In genomic region chr17:84421042-84421441, GRCm38 (mm10) we compare ENCODE assay signal across 10 mouse cellular contexts. TPM values are rescaled to one million over a fixed set of nuclear protein-coding genes. Genes with fewer than 3 reads are reported as not detected.
DNase-seq lines count a peak whose midpoint lies in the region; ATAC-seq and TF ChIP-seq lines count a peak whose summit lies in the region.
"Had no signal": no experiment of that assay in that cellular context is flagged by ENCODE, and none has a peak within 500 bp of the region (broad histone marks: within the 10 kb centered on the region; RNA-seq: fewer than 3 reads in every experiment).

No protein-coding gene starts in this region.

- CTCF ChIA-PET in Patski (lab: Charles Lee): interaction anchor here (1.0 to 2.5 kb wide), 4 partner anchors 9 to 519 kb away, joined by 3 to 10 read pairs (median 6); no protein-coding TSS in a partner anchor

- no peak for ATAC-seq in kidney, embryonic 16.5 days (ENCODE audit: low FRiP score, low TSS enrichment)
- ATAC-seq in Patski: no peak
- ATAC-seq in lung, embryonic 16.5 days (ENCODE audit: low read depth): no peak

- H3K79me2 ChIP-seq in CH12.LX (replicated peaks; ENCODE audit: control insufficient read depth, extremely low read depth, insufficient read depth, poor library complexity, severe bottlenecking): peaks cover 2% of the 10 kb centered on the region

- WGBS in kidney, embryonic 16.5 days: 95% methylated on average over 4 of the region's 4 CpGs
- 72% methylated on average over 4 of the region's 4 CpGs for WGBS in lung, embryonic 16.5 days
- 92% methylated on average over 4 of the region's 4 CpGs for WGBS in heart, embryonic 10.5 days

- peak; percentile 38 for TF ChIP-seq RAD21 in CH12.LX (IDR thresholded peaks at IDR 0.05; ENCODE audit: low read depth, low read length)

- dilution Hi-C loops in CH12.LX (cut with MboI; ENCODE audit: extremely low pct_ligation_motif_present, extremely low pct_unique_long_range_greater_than_20kb, low sequenced_read_pairs): no loop called here

- no peak for TF ChIP-seq POLR2A in CH12.LX (IDR thresholded peaks at IDR 0.05; ENCODE audit: low read depth, low read length)

- POLR2A ChIA-PET in Patski (lab: Charles Lee): no interaction called here

- TF ChIP-seq EP300 in CH12.LX (IDR thresholded peaks at IDR 0.05; ENCODE audit: low read length): no peak

- peak in 1 of 2 experiments; percentile 44; a peak in 2 of 4 replicates for TF ChIP-seq CTCF in CH12.LX (conservative IDR thresholded peaks at IDR 0.05 in 1 of 2, IDR thresholded peaks at IDR 0.05 in 1 of 2; ENCODE audit: low read depth in 2 of 2, low read length in 2 of 2)
- peak; percentile 76 for TF ChIP-seq CTCF in Patski (IDR thresholded peaks at IDR 0.05)

- DNase-seq in kidney, adult 11 months: no peak
- DNase-seq in CH12.LX (ENCODE audit: extremely low read depth) (no peak), Patski (ENCODE audit: low read depth, low spot score) (no peak)
- no peak for DNase-seq in spleen, adult 18-20 months
- DNase-seq in left cerebral cortex, adult 11 months (ENCODE audit: low spot score): no peak
- no peak for DNase-seq in heart, embryonic 10.5 days (ENCODE audit: low spot score)
- DNase-seq: cerebellum, adult 11 months had no signal

- H3K4me3 ChIP-seq in kidney, embryonic 16.5 days (ENCODE audit: low read length): no peak overlapping the region
- no peak overlapping the region for H3K4me3 ChIP-seq in CH12.LX (replicated peaks in 1 of 3; ENCODE audit: low read depth in 2 of 3, low read length in 2 of 3, poor library complexity in 1 of 3)
- no peak overlapping the region for H3K4me3 ChIP-seq in lung, embryonic 16.5 days (ENCODE audit: low read length)
- no peak overlapping the region for H3K4me3 ChIP-seq in heart, embryonic 10.5 days
- H3K4me3 ChIP-seq: hindbrain, embryonic 13.5 days had no signal

- no peak overlapping the region for H3K4me2 ChIP-seq in kidney, embryonic 16.5 days (replicated peaks; ENCODE audit: low read depth, low read length)
- H3K4me2 ChIP-seq in CH12.LX (ENCODE audit: insufficient read depth, low read depth, poor library complexity, severe bottlenecking): no peak overlapping the region
- H3K4me2 ChIP-seq in lung, embryonic 16.5 days (ENCODE audit: low read depth, low read length): no peak overlapping the region
- H3K4me2 ChIP-seq: hindbrain, embryonic 13.5 days had no signal

- in situ Hi-C loops in CH12.LX (cut with MboI; ENCODE audit: low pct_ligation_motif_present, low pct_unique_long_range_greater_than_20kb, low sequenced_read_pairs) (no loop called here), Patski (cut with MboI; ENCODE audit: low pct_unique_long_range_greater_than_20kb) (no loop called here)

- peaks cover 9% of the 10 kb centered on the region; the same call in 1 of the 2 replicates for H3K4me1 ChIP-seq in kidney, embryonic 16.5 days (ENCODE audit: insufficient read depth, low read length)
- peaks cover 7 to 55% of the 10 kb centered on the region in 2 experiments; a peak in 3 of 4 replicates for H3K4me1 ChIP-seq in CH12.LX (ENCODE audit: control insufficient read depth in 1 of 2, insufficient read depth in 2 of 2)
- peaks cover 9% of the 10 kb centered on the region for H3K4me1 ChIP-seq in lung, embryonic 16.5 days (replicated peaks; ENCODE audit: control insufficient read depth, insufficient read depth, low read length)
- H3K4me1 ChIP-seq in heart, embryonic 10.5 days: peaks cover 18% of the 10 kb centered on the region
- H3K4me1 ChIP-seq: hindbrain, embryonic 13.5 days had no signal

- H3K9ac ChIP-seq in kidney, embryonic 16.5 days (replicated peaks; ENCODE audit: low read length): no peak overlapping the region
- H3K9ac ChIP-seq in CH12.LX (ENCODE audit: insufficient read depth, low read depth): no peak overlapping the region
- no peak overlapping the region for H3K9ac ChIP-seq in lung, embryonic 16.5 days (ENCODE audit: low read length)
- H3K9ac ChIP-seq: hindbrain, embryonic 13.5 days had no signal

- H3K9me3 ChIP-seq in kidney, embryonic 16.5 days (ENCODE audit: low read length): no peaks in the 10 kb centered on the region
- no peaks in the 10 kb centered on the region for H3K9me3 ChIP-seq in CH12.LX (replicated peaks; ENCODE audit: low read length)
- H3K9me3 ChIP-seq in lung, embryonic 16.5 days (ENCODE audit: control insufficient read depth, low read length): no peaks in the 10 kb centered on the region
- H3K9me3 ChIP-seq in heart, embryonic 10.5 days: no peaks in the 10 kb centered on the region
- H3K9me3 ChIP-seq: hindbrain, embryonic 13.5 days had no signal

- H3K27me3 ChIP-seq in kidney, embryonic 16.5 days (ENCODE audit: insufficient read depth, low read length): no peaks in the 10 kb centered on the region
- H3K27me3 ChIP-seq in CH12.LX (replicated peaks): no peaks in the 10 kb centered on the region
- no peaks in the 10 kb centered on the region for H3K27me3 ChIP-seq in Patski
- H3K27me3 ChIP-seq in lung, embryonic 16.5 days (ENCODE audit: control insufficient read depth, insufficient read depth, low read depth, low read length): no peaks in the 10 kb centered on the region
- no peaks in the 10 kb centered on the region for H3K27me3 ChIP-seq in heart, embryonic 10.5 days (ENCODE audit: insufficient read depth, poor library complexity, severe bottlenecking)
- H3K27me3 ChIP-seq: hindbrain, embryonic 13.5 days had no signal

- peaks cover 20% of the 10 kb centered on the region for H3K36me3 ChIP-seq in kidney, embryonic 16.5 days (ENCODE audit: insufficient read depth, low read length)
- peaks cover 30 to 57% of the 10 kb centered on the region in 2 experiments for H3K36me3 ChIP-seq in CH12.LX (replicated peaks in 1 of 2; ENCODE audit: control insufficient read depth in 1 of 2, insufficient read depth in 1 of 2, low read length in 1 of 2)
- peaks cover 13% of the 10 kb centered on the region for H3K36me3 ChIP-seq in lung, embryonic 16.5 days (ENCODE audit: control insufficient read depth, insufficient read depth, low read length)
- H3K36me3 ChIP-seq in heart, embryonic 10.5 days: peaks cover 34% of the 10 kb centered on the region

- 0 out of 2 replicates have a peak overlapping the region, but pooled peaks have one; percentile 81 for H3K27ac ChIP-seq in kidney, embryonic 16.5 days (ENCODE audit: low read length)
- H3K27ac ChIP-seq in CH12.LX (ENCODE audit: insufficient read depth, low read depth): no peak overlapping the region
- H3K27ac ChIP-seq in lung, embryonic 16.5 days (ENCODE audit: low read length): peak overlapping the region; percentile 79
- no peak overlapping the region for H3K27ac ChIP-seq in heart, embryonic 10.5 days
- H3K27ac ChIP-seq: hindbrain, embryonic 13.5 days had no signal

TF ChIP-seq in CH12.LX, 34 proteins besides CTCF, POLR2A, EP300 and RAD21:
- TF ChIP-seq ELF1 (IDR thresholded peaks at IDR 0.05; ENCODE audit: low read depth, low read length) (no peak), CHD1 (IDR thresholded peaks at IDR 0.05; ENCODE audit: low read depth, low read length) (no peak), SMC3 (IDR thresholded peaks at IDR 0.05; ENCODE audit: low read depth, low read length) (peak; percentile 15; the same call in 1 of the 2 replicates), USF2 (conservative IDR thresholded peaks at IDR 0.05; ENCODE audit: low read depth, low read length) (no peak), KAT2A (IDR thresholded peaks at IDR 0.05; ENCODE audit: insufficient replicate concordance, low read length) (no peak), MEF2A (IDR thresholded peaks at IDR 0.05; ENCODE audit: borderline replicate concordance, low read depth, low read length) (no peak)
TF ChIP-seq in CH12.LX: peak in this region for 1.

RNA-seq across cellular contexts. Expression of gene Thada, which starts 45.0 kb away (rescaled TPM):
- 9.2 and 10.6 TPM in 2 replicates for polyA plus RNA-seq in kidney, embryonic 16.5 days (2015; fragmentation: Nextera tagmentation; extraction: Ambion mirVana)
- total RNA-seq in CH12.LX (2012; rRNA removed) (22.2 and 25.6 TPM in 2 replicates), CH12.LX (2014; rRNA removed) (15.3 and 17.3 TPM in 2 replicates)
- polyA plus RNA-seq in CH12.LX (2012; ENCODE audit: insufficient read length, low read depth) (21.3 and 26.7 TPM in 2 replicates), Patski (2021) (16.3 TPM)
- polyA plus RNA-seq in lung, embryonic 16.5 days (2015; fragmentation: Nextera tagmentation; extraction: Ambion mirVana): 7.8 and 8.6 TPM in 2 replicates
- 8.2 and 9.2 TPM in 2 replicates for polyA plus RNA-seq in heart, embryonic 10.5 days (2016; fragmentation: Nextera tagmentation; extraction: Ambion mirVana)

Comparison
In these comparisons a context has a peak if more than half of its experiments do, and no peak if none do; other contexts are left out.
1. H3K27ac ChIP-seq: peak in kidney, embryonic 16.5 days (single experiment) and lung, embryonic 16.5 days (single experiment); none in CH12.LX (single experiment) and heart, embryonic 10.5 days (single experiment).